In the genomic region with DNA sequence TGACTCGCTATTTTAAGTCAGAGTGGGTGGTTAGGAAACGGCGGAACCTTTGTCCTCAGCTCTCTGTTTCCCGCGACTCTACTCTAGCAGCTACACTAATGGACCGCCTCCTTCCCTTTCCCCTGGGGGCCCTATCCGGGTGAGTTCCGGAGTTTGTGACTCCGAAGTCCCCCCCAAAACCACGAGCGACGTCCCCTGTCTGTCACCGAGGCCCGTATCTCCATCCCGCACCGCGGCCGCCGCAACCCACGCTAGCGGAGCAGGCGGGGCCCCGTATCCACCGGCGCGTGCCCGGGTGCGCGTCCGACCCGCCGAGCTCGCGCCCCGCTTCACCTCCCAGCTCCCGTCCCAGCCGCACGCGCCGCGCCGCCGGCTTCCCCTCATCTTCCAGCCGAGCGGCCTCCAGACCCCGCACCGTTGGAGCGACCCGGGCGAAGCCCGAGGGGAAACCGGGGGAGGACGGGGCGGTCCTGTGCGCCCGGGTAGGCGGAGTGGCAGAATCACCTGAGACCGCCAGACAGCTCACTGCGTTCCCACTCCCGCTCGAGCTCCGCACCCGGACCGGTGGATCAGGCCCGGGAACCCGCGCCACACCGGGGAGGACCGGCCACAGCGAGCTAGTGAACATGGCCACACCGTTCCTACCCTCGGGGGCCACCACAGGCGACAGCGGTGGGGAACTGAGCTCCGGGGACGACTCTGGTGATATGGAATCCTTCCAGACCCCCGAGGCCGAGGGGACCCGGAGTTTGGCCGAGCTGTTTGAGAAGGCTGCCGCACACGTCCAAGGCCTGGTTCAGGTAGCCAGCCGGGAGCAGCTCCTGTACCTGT, we compare ENCODE assay signal across 8 mouse cellular contexts. TPM values are rescaled to one million over a fixed set of nuclear protein-coding genes. Genes with fewer than 3 reads are reported as not detected.
DNase-seq lines count a peak whose midpoint lies in the region; ATAC-seq lines count a peak whose summit lies in the region.

Gene Acbd6, plus strand, starts transcription at position 109 of the 831 bp plus-strand sequence.

- peak; percentile 86 for DNase-seq in Muller cell, postnatal 12 days (ENCODE audit: inconsistent ontology term)
- DNase-seq in cerebellum, adult 9-11 months, result peak; percentile 92
- DNase-seq in frontal cortex, postnatal 14 days (ENCODE audit: low spot score in 2 of 2), result peak; percentile 71 to 78
- peak; percentile 71 to 72 for DNase-seq in layer of hippocampus, postnatal 25 days (ENCODE audit: extremely low spot score in 1 of 2, low spot score in 1 of 2)
- DNase-seq in lung, postnatal 25 days (ENCODE audit: low spot score), result peak; percentile 75
- peak; percentile 86 for DNase-seq in retina, embryonic 14.5 days (ENCODE audit: low spot score)
- peak; percentile 80 for DNase-seq in thymus, postnatal 4 days

- H3K36me3 ChIP-seq in hindbrain, embryonic 13.5 days, result no peaks in the 10 kb centered on the region

- peak within 1 kb of the TSS; percentile 86 for H3K27ac ChIP-seq in hindbrain, embryonic 13.5 days

- under 1% methylated on average over 70 of the region's 83 CpGs for WGBS in hindbrain, embryonic 13.5 days

- peak within 1 kb of the TSS; percentile 89 for H3K4me3 ChIP-seq in hindbrain, embryonic 13.5 days

- H3K9me3 ChIP-seq in hindbrain, embryonic 13.5 days, result peaks cover 3% of the 10 kb centered on the region; the same call in 1 of the 2 replicates

- ATAC-seq in hindbrain, embryonic 13.5 days (ENCODE audit: low FRiP score), result peak; percentile 89

- H3K9ac ChIP-seq in hindbrain, embryonic 13.5 days, result peak within 1 kb of the TSS; percentile 95

- no peaks in the 10 kb centered on the region for H3K27me3 ChIP-seq in hindbrain, embryonic 13.5 days

- peak within 1 kb of the TSS; percentile 85 for H3K4me2 ChIP-seq in hindbrain, embryonic 13.5 days

- peaks cover 36% of the 10 kb centered on the region for H3K4me1 ChIP-seq in hindbrain, embryonic 13.5 days (replicated peaks)

RNA-seq across cellular contexts. Expression of gene Acbd6, which starts in this region (rescaled TPM):
- 81.2 and 83.0 TPM in 2 replicates for polyA plus RNA-seq in hindbrain, embryonic 13.5 days (2015; fragmentation: Nextera tagmentation; extraction: Ambion mirVana)
- 10 to 100 TPM; 92.0 to 97.1 TPM for total RNA-seq in layer of hippocampus, postnatal 25 days (2021)

Comparison
In these comparisons a context has a peak if more than half of its experiments do, and no peak if none do; other contexts are left out.
1. Peak in every context shown above with its lines: DNase-seq, ATAC-seq, H3K4me3 ChIP-seq and H3K27ac ChIP-seq.